Mouse (Mus musculus) MEL (cell line): ENCODE measurements at regions not wholly inside any gene's neighbourhood (a gene's known extent, or its start where the extent isn't known, plus 50 kb on each side); places are given as distances from the start of the nearest gene placed in this dataset.

Experiments
- DNase-seq: peaks from one replicate; pipeline ENCODE4 v3.0.0; 2011; ENCODE audit warnings: low read depth, low spot score
- H3K27ac ChIP-seq: 2 replicates; pipeline ENCODE4 v1.5.1; 2012; ENCODE audit warnings: low read depth, mild to moderate bottlenecking, control low read depth, low read length, moderate library complexity; ENCODE audit not compliant: control insufficient read depth
- H3K27me3 ChIP-seq, 2 experiments: fragments of 150-350 bp in 1 of 2; sonication (generic) in 1 of 2; 2 replicates each; pipeline ENCODE4 v1.6.1; 2012; ENCODE audit warnings: low read length in 2 of 2, mild to moderate bottlenecking in 2 of 2, improper control_type of control experiment in 1 of 2, moderate library complexity in 1 of 2; ENCODE audit not compliant: insufficient read depth in 2 of 2, control insufficient read depth in 1 of 2
- H3K36me3 ChIP-seq, 2 experiments: 2 replicates each; pipeline ENCODE4 v1.6.1; 2012 to 2014; ENCODE audit warnings: low read length in 2 of 2, improper control_type of control experiment in 1 of 2, inconsistent platforms in 1 of 2, mild to moderate bottlenecking in 1 of 2; ENCODE audit not compliant: insufficient read depth in 2 of 2, control insufficient read depth in 1 of 2
- H3K4me1 ChIP-seq, 2 experiments: fragments of 150-350 bp in 1 of 2; sonication (generic) in 1 of 2; 2 replicates each; pipeline ENCODE4 v1.6.1; 2012; ENCODE audit warnings: low read length in 2 of 2, improper control_type of control experiment in 1 of 2, mild to moderate bottlenecking in 1 of 2; ENCODE audit not compliant: insufficient read depth in 2 of 2, control insufficient read depth in 1 of 2
- H3K4me3 ChIP-seq, 2 experiments: fragments of 150-350 bp in 1 of 2; sonication (generic) in 1 of 2; 2 replicates each; pipeline ENCODE4 v1.5.1; 2012; ENCODE audit warnings: low read depth in 2 of 2, low read length in 2 of 2, mild to moderate bottlenecking in 2 of 2, moderate library complexity in 2 of 2, control low read depth in 1 of 2, improper control_type of control experiment in 1 of 2; ENCODE audit not compliant: control insufficient read depth in 1 of 2, insufficient read depth in 1 of 2
- H3K79me2 ChIP-seq: 2 replicates; pipeline ENCODE4 v1.6.1; 2012; ENCODE audit warnings: mild to moderate bottlenecking, low read length, moderate library complexity; ENCODE audit not compliant: control insufficient read depth, poor library complexity, insufficient read depth
- H3K9ac ChIP-seq: 2 replicates; pipeline ENCODE4 v1.6.1; 2012; ENCODE audit warnings: low read depth, mild to moderate bottlenecking, control low read depth, low read length, moderate library complexity; ENCODE audit not compliant: control insufficient read depth, poor library complexity, severe bottlenecking
- H3K9me3 ChIP-seq: fragments of 150-350 bp; sonication (generic); replicated peaks from 2 replicates; pipeline ENCODE4 v1.6.1; 2012; ENCODE audit warnings: mild to moderate bottlenecking, low read length, improper control_type of control experiment, moderate library complexity; ENCODE audit not compliant: insufficient read depth
- BHLHE40 ChIP-seq: IDR thresholded peaks from 2 replicates; pipeline ENCODE4 v1.6.1; 2012; ENCODE audit warnings: low read depth, mild to moderate bottlenecking, inconsistent platforms, low read length, improper control_type of control experiment, borderline replicate concordance
- CTCF ChIP-seq, 3 experiments: IDR thresholded peaks in 2 of 3; conservative IDR thresholded peaks in 1 of 3; 2 replicates each; pipeline ENCODE4 v1.5.1; 2011 to 2012; ENCODE audit warnings: low read length in 3 of 3, low read depth in 2 of 3, mild to moderate bottlenecking in 2 of 3, improper control_type of control experiment in 1 of 3, inconsistent platforms in 1 of 3, mixed read lengths in 1 of 3, moderate library complexity in 1 of 3; ENCODE audit not compliant: control insufficient read depth in 1 of 3, insufficient read depth in 1 of 3, poor library complexity in 1 of 3, severe bottlenecking in 1 of 3
- ETS1 ChIP-seq: IDR thresholded peaks from 2 replicates; pipeline ENCODE4 v1.6.1; 2012; ENCODE audit warnings: low read depth, mild to moderate bottlenecking, inconsistent platforms, low read length, improper control_type of control experiment, moderate library complexity
- GABPA ChIP-seq: IDR thresholded peaks from 2 replicates; pipeline ENCODE4 v1.6.1; 2012; ENCODE audit warnings: low read depth, mild to moderate bottlenecking, inconsistent platforms, low read length, improper control_type of control experiment, moderate library complexity
- GATA1 ChIP-seq: IDR thresholded peaks from 2 replicates; pipeline ENCODE4 v1.6.1; 2011; ENCODE audit warnings: low read depth, low read length, improper control_type of control experiment
- HCFC1 ChIP-seq: IDR thresholded peaks from 2 replicates; pipeline ENCODE4 v1.6.1; 2012; ENCODE audit warnings: low read depth, mild to moderate bottlenecking, inconsistent platforms, low read length, improper control_type of control experiment, moderate library complexity
- JUND ChIP-seq: IDR thresholded peaks from 2 replicates; pipeline ENCODE4 v1.6.1; 2011; ENCODE audit warnings: low read depth, mild to moderate bottlenecking, improper control_type of control experiment, low read length
- KAT2A ChIP-seq: conservative IDR thresholded peaks from 2 replicates; pipeline ENCODE4 v1.6.1; 2012; ENCODE audit warnings: low read depth, low read length, improper control_type of control experiment, inconsistent platforms
- MAFK ChIP-seq: IDR thresholded peaks from 2 replicates; pipeline ENCODE4 v1.6.1; 2011; ENCODE audit warnings: low read depth, mild to moderate bottlenecking, low read length, improper control_type of control experiment, borderline replicate concordance
- MAX ChIP-seq: IDR thresholded peaks from 2 replicates; pipeline ENCODE4 v1.6.1; 2011; ENCODE audit warnings: low read length, improper control_type of control experiment
- MXI1 ChIP-seq: IDR thresholded peaks from 2 replicates; pipeline ENCODE4 v1.6.1; 2011; ENCODE audit warnings: mild to moderate bottlenecking, low read depth, low read length, improper control_type of control experiment
- MYB ChIP-seq: IDR thresholded peaks from 2 replicates; pipeline ENCODE4 v1.6.1; 2011; ENCODE audit warnings: mild to moderate bottlenecking, low read depth, low read length, improper control_type of control experiment
- MYC ChIP-seq: IDR thresholded peaks from 2 replicates; pipeline ENCODE4 v1.6.1; 2011; ENCODE audit warnings: low read depth, mild to moderate bottlenecking, low read length, improper control_type of control experiment, moderate library complexity
- RCOR1 ChIP-seq: IDR thresholded peaks from 2 replicates; pipeline ENCODE4 v1.6.1; 2012; ENCODE audit warnings: low read depth, mild to moderate bottlenecking, inconsistent platforms, low read length, improper control_type of control experiment
- USF1 ChIP-seq: IDR thresholded peaks from 2 replicates; pipeline ENCODE4 v1.6.1; 2014; ENCODE audit warnings: low read depth, mild to moderate bottlenecking, inconsistent platforms, low read length, improper control_type of control experiment, moderate library complexity
- ZMIZ1 ChIP-seq: IDR thresholded peaks from 2 replicates; pipeline ENCODE4 v1.6.1; 2012; ENCODE audit warnings: low read depth, mild to moderate bottlenecking, inconsistent platforms, low read length, improper control_type of control experiment, moderate library complexity

GRCm38 (mm10) chr5:107039956-107040355 lies 75.8 kb downstream of the Cdc7 start:
- DNase-seq, result no peak
- 0 out of 2 replicates have a peak, but pooled peaks have one; percentile 15 for TF ChIP-seq USF1
- TF ChIP-seq JUND, result no peak
- Histone ChIP-seq H3K4me1 (no peaks in the 10 kb centered on the region), H3K9me3 (no peaks in the 10 kb centered on the region), H3K36me3 (no peaks in the 10 kb centered on the region), H3K4me3 (no peak overlapping the region), H3K9ac (no peak overlapping the region), H3K27ac (no peak overlapping the region), H3K79me2 (no peaks in the 10 kb centered on the region), H3K27me3 (no peaks in the 10 kb centered on the region)

- no peaks in the 10 kb centered on the region for H3K79me2 ChIP-seq
- H3K4me3 ChIP-seq, result no peak overlapping the region
- TF ChIP-seq BHLHE40 (no peak), ZMIZ1 (no peak), RCOR1 (no peak), HCFC1 (no peak), MAFK (no peak)
- H3K36me3 ChIP-seq, result peaks cover 0 to 2% of the 10 kb centered on the region in 2 experiments; a peak in 1 of 4 replicates
- no peak overlapping the region for H3K9ac ChIP-seq
- H3K27me3 ChIP-seq, result no peaks in the 10 kb centered on the region
- peaks cover 0 to 3% of the 10 kb centered on the region in 2 experiments; a peak in 1 of 4 replicates for H3K4me1 ChIP-seq
- H3K27ac ChIP-seq, result no peak overlapping the region
- H3K9me3 ChIP-seq, result no peaks in the 10 kb centered on the region
- DNase-seq, result no peak
Observed at GRCm38 (mm10) chr5:107040489-107040888, 76.4 kb downstream of the Cdc7 start.

GRCm38 (mm10) chr5:107045163-107045562 lies 81.0 kb downstream of the Cdc7 start:
- H3K4me3 ChIP-seq, result peak overlapping the region; percentile 12 to 33; a peak in 2 of 4 replicates
- no peaks in the 10 kb centered on the region for H3K27me3 ChIP-seq
- H3K9ac ChIP-seq, result peak overlapping the region; percentile 36; the same call in 1 of the 2 replicates
- no peaks in the 10 kb centered on the region for H3K79me2 ChIP-seq
- DNase-seq, result peak; percentile 57
- H3K9me3 ChIP-seq, result no peaks in the 10 kb centered on the region
- H3K36me3 ChIP-seq, result peaks cover 0 to 2% of the 10 kb centered on the region in 2 experiments; a peak in 1 of 4 replicates
- TF ChIP-seq MYB, result no peak
- TF ChIP-seq MYC, result peak; percentile 47; the same call in 1 of the 2 replicates
- TF ChIP-seq ETS1, result peak; percentile 18; the same call in 1 of the 2 replicates
- peak; percentile 82 for TF ChIP-seq MAX
- peak; percentile 52 for TF ChIP-seq MXI1
- TF ChIP-seq KAT2A, result no peak
- peak; percentile 37; the same call in 1 of the 2 replicates for TF ChIP-seq GATA1
- no peak for TF ChIP-seq GABPA
- no peak for TF ChIP-seq HCFC1
- TF ChIP-seq CTCF (IDR thresholded peaks at IDR 0.05 in 2 of 3, conservative IDR thresholded peaks at IDR 0.05 in 1 of 3; ENCODE audit: control insufficient read depth in 1 of 3, insufficient read depth in 1 of 3, low read depth in 2 of 3, low read length in 3 of 3, poor library complexity in 1 of 3, severe bottlenecking in 1 of 3), result no peak
- no peak for TF ChIP-seq JUND
- TF ChIP-seq, all 39 proteins: peak for 5
- peaks cover 3 to 4% of the 10 kb centered on the region in 2 experiments; a peak in 2 of 4 replicates for H3K4me1 ChIP-seq
- H3K27ac ChIP-seq, result no peak overlapping the region
